Mouse (Mus musculus) CH12.LX (cell line): Measurements from ENCODE around the gene Phc2. TPM values are rescaled to one million over a fixed set of nuclear protein-coding genes. Genes with fewer than 3 reads are reported as not detected.

ENCODE experiments used
- DNase-seq: peaks from one replicate; pipeline ENCODE4 v3.0.0-alpha.2; 2013; ENCODE audit errors: extremely low read depth
- H3K27ac ChIP-seq: 2 replicates; pipeline ENCODE4 v1.5.1; 2012; ENCODE audit warnings: low read depth, mild to moderate bottlenecking, control low read depth, moderate library complexity; ENCODE audit not compliant: insufficient read depth
- H3K27me3 ChIP-seq: replicated peaks from 2 replicates; pipeline ENCODE3; 2012; ENCODE audit warnings: inconsistent platforms
- H3K36me3 ChIP-seq, 2 experiments: replicated peaks in 1 of 2; 2 replicates each; pipeline versions ENCODE3 to v1.6.1; 2012; ENCODE audit warnings: inconsistent platforms in 1 of 2, low read length in 1 of 2, mild to moderate bottlenecking in 1 of 2, mixed read lengths in 1 of 2, moderate library complexity in 1 of 2; ENCODE audit not compliant: control insufficient read depth in 1 of 2, insufficient read depth in 1 of 2
- H3K4me1 ChIP-seq, 2 experiments: 2 replicates each; pipeline ENCODE4 v1.6.1; 2012; ENCODE audit warnings: inconsistent platforms in 1 of 2, moderate library complexity in 1 of 2; ENCODE audit not compliant: insufficient read depth in 2 of 2, control insufficient read depth in 1 of 2
- H3K4me2 ChIP-seq: 2 replicates; pipeline ENCODE4 v1.6.1; 2012; ENCODE audit warnings: low read depth, mild to moderate bottlenecking, control low read depth; ENCODE audit not compliant: poor library complexity, insufficient read depth, severe bottlenecking
- H3K4me3 ChIP-seq, 3 experiments: fragments of 150-350 bp in 1 of 3; sonication (generic) in 1 of 3; replicated peaks in 1 of 3; 2 replicates each; pipeline versions ENCODE3 to v1.5.1; 2011 to 2012; ENCODE audit warnings: low read depth in 2 of 3, low read length in 2 of 3, mild to moderate bottlenecking in 2 of 3, moderate library complexity in 2 of 3, control low read depth in 1 of 3, improper control_type of control experiment in 1 of 3, inconsistent platforms in 1 of 3, mixed read lengths in 1 of 3; ENCODE audit not compliant: poor library complexity in 1 of 3
- H3K79me2 ChIP-seq: replicated peaks from 2 replicates; pipeline ENCODE4 v1.6.1; 2012; ENCODE audit warnings: mild to moderate bottlenecking, moderate library complexity; ENCODE audit not compliant: control insufficient read depth, poor library complexity, insufficient read depth, severe bottlenecking; ENCODE audit errors: extremely low read depth
- H3K9ac ChIP-seq: 2 replicates; pipeline ENCODE4 v1.6.1; 2012; ENCODE audit warnings: low read depth, mild to moderate bottlenecking, control low read depth, moderate library complexity; ENCODE audit not compliant: insufficient read depth
- H3K9me3 ChIP-seq: replicated peaks from 2 replicates; pipeline ENCODE3; 2012; ENCODE audit warnings: low read length, inconsistent platforms, mixed read lengths
- BHLHE40 ChIP-seq: IDR thresholded peaks from 2 replicates; pipeline ENCODE4 v1.6.1; 2011; ENCODE audit warnings: mild to moderate bottlenecking, low read depth, low read length, improper control_type of control experiment
- CHD1 ChIP-seq: IDR thresholded peaks from 2 replicates; pipeline ENCODE4 v1.6.1; 2012; ENCODE audit warnings: low read depth, low read length, improper control_type of control experiment, inconsistent platforms
- E2F4 ChIP-seq: IDR thresholded peaks from 2 replicates; pipeline ENCODE4 v1.6.1; 2011; ENCODE audit warnings: low read depth, low read length, improper control_type of control experiment; ENCODE audit not compliant: insufficient replicate concordance
- GABPA ChIP-seq: IDR thresholded peaks from 2 replicates; pipeline ENCODE4 v1.6.1; 2012; ENCODE audit warnings: low read depth, low read length, improper control_type of control experiment, inconsistent platforms; ENCODE audit not compliant: insufficient replicate concordance
- IRF4 ChIP-seq: IDR thresholded peaks from 2 replicates; pipeline ENCODE4 v1.6.1; 2014; ENCODE audit warnings: low read depth, mild to moderate bottlenecking, inconsistent platforms, low read length, improper control_type of control experiment
- JUN ChIP-seq: IDR thresholded peaks from 2 replicates; pipeline ENCODE4 v1.6.1; 2011; ENCODE audit warnings: low read depth, mild to moderate bottlenecking, low read length, improper control_type of control experiment, moderate library complexity; ENCODE audit not compliant: insufficient read depth
- MAFK ChIP-seq: IDR thresholded peaks from 2 replicates; pipeline ENCODE4 v1.6.1; 2011; ENCODE audit warnings: low read length, improper control_type of control experiment; ENCODE audit not compliant: insufficient replicate concordance
- MAZ ChIP-seq: IDR thresholded peaks from 2 replicates; pipeline ENCODE4 v1.6.1; 2012; ENCODE audit warnings: low read depth, mild to moderate bottlenecking, inconsistent platforms, low read length, improper control_type of control experiment, moderate library complexity
- MXI1 ChIP-seq: IDR thresholded peaks from 2 replicates; pipeline ENCODE4 v1.6.1; 2011; ENCODE audit warnings: mild to moderate bottlenecking, low read depth, low read length, improper control_type of control experiment
- MYC ChIP-seq: IDR thresholded peaks from 2 replicates; pipeline ENCODE4 v1.6.1; 2011; ENCODE audit warnings: low read depth, mild to moderate bottlenecking, improper control_type of control experiment, low read length
- PAX5 ChIP-seq: IDR thresholded peaks from 2 replicates; pipeline ENCODE4 v1.6.1; 2012; ENCODE audit warnings: low read length, inconsistent platforms, mixed read lengths
- POLR2AphosphoS2 ChIP-seq: IDR thresholded peaks from 2 replicates; pipeline ENCODE4 v1.6.1; 2011; ENCODE audit warnings: low read depth, low read length, improper control_type of control experiment
- RAD21 ChIP-seq: IDR thresholded peaks from 2 replicates; pipeline ENCODE4 v1.6.1; 2011; ENCODE audit warnings: low read depth, mild to moderate bottlenecking, low read length, improper control_type of control experiment, moderate library complexity
- RCOR1 ChIP-seq: conservative IDR thresholded peaks from 2 replicates; pipeline ENCODE4 v1.6.1; 2012; ENCODE audit warnings: low read depth, mild to moderate bottlenecking, inconsistent platforms, low read length, improper control_type of control experiment
- SIN3A ChIP-seq: IDR thresholded peaks from 2 replicates; pipeline ENCODE4 v1.6.1; 2012; ENCODE audit warnings: low read length, improper control_type of control experiment, inconsistent platforms
- SMC3 ChIP-seq: IDR thresholded peaks from 2 replicates; pipeline ENCODE4 v1.6.1; 2011; ENCODE audit warnings: low read depth, low read length, improper control_type of control experiment
- TBP ChIP-seq: conservative IDR thresholded peaks from 2 replicates; pipeline ENCODE4 v1.6.1; 2011; ENCODE audit warnings: low read depth, low read length, improper control_type of control experiment
- TCF12 ChIP-seq: IDR thresholded peaks from 2 replicates; pipeline ENCODE4 v1.6.1; 2014; ENCODE audit warnings: low read depth, mild to moderate bottlenecking, inconsistent platforms, low read length, improper control_type of control experiment
- UBTF ChIP-seq: IDR thresholded peaks from 2 replicates; pipeline ENCODE4 v1.6.1; 2012; ENCODE audit warnings: low read depth, mild to moderate bottlenecking, inconsistent platforms, low read length, improper control_type of control experiment, moderate library complexity
- USF1 ChIP-seq: IDR thresholded peaks from 2 replicates; pipeline ENCODE4 v1.6.1; 2014; ENCODE audit warnings: low read depth, mild to moderate bottlenecking, inconsistent platforms, low read length, improper control_type of control experiment
- USF2 ChIP-seq: conservative IDR thresholded peaks from 2 replicates; pipeline ENCODE4 v1.6.1; 2011; ENCODE audit warnings: low read depth, low read length, improper control_type of control experiment
- ZKSCAN1 ChIP-seq: IDR thresholded peaks from 2 replicates; pipeline ENCODE4 v1.6.1; 2012; ENCODE audit warnings: low read depth, inconsistent platforms, low read length, improper control_type of control experiment, borderline replicate concordance
- ZMIZ1 ChIP-seq: IDR thresholded peaks from 2 replicates; pipeline ENCODE4 v1.6.1; 2012; ENCODE audit warnings: low read depth, mild to moderate bottlenecking, inconsistent platforms, low read length, improper control_type of control experiment
- dilution Hi-C: fragments of 300-500 bp; cut with MboI; formaldehyde crosslinking; loops from 2 replicates; pipeline ENCODE4 v1.14.3; 2020; ENCODE audit warnings: low sequenced_read_pairs; ENCODE audit not compliant: extremely low pct_unique_long_range_greater_than_20kb, extremely low pct_ligation_motif_present
- in situ Hi-C: fragments of 300-500 bp; cut with MboI; formaldehyde crosslinking; loops from 3 replicates; pipeline ENCODE4 v1.14.3; 2019; ENCODE audit warnings: low sequenced_read_pairs, low pct_ligation_motif_present, low pct_unique_long_range_greater_than_20kb, mixed read lengths
- polyA plus RNA-seq: library from polyadenylated mRNA; unstranded; fragments of >175 nt; gene quantifications from 2 replicates; pipeline ENCODE4 v1.2.1, GENCODE M21; 2012; ENCODE audit warnings: low read depth; ENCODE audit not compliant: insufficient read length
- total RNA-seq, 2 experiments: library from RNA; depleted of rRNA; stranded (reverse); fragments of 300-350 nt in 1 of 2; fragments of >200 nt in 1 of 2; gene quantifications; 2 replicates each; pipeline ENCODE4 v1.2.3; 2012 to 2014

Phc2 gene
- total and polyA plus RNA-seq, 3 experiments = 24.1 to 53.2 (median 29.6) TPM

GRCm38 (mm10) chr4:128672494-128672893 is 18.0 kb downstream of the Phc2 start:
- Histone ChIP-seq H3K79me2 (no peaks in the 10 kb centered on the region), H3K4me3 (no peak overlapping the region), H3K36me3 (no peaks in the 10 kb centered on the region), H3K9me3 (no peaks in the 10 kb centered on the region), H3K4me1 (peaks cover 0 to 21% of the 10 kb centered on the region in 2 experiments; a peak in 2 of 4 replicates), H3K4me2 (no peak overlapping the region), H3K9ac (no peak overlapping the region), H3K27ac (no peak overlapping the region), H3K27me3 (peaks cover 7% of the 10 kb centered on the region)
- DNase-seq = no peak
- TF ChIP-seq RAD21 (no peak), RCOR1 (no peak), SIN3A (no peak), SMC3 (no peak), USF2 (no peak), ZMIZ1 (no peak), PAX5 (no peak), IRF4 (no peak), GABPA (no peak), POLR2AphosphoS2 (no peak), TBP (no peak), BHLHE40 (no peak), MYC (no peak), TCF12 (no peak), MAFK (no peak), USF1 (no peak), ZKSCAN1 (no peak), CHD1 (no peak), MAZ (no peak)
- in situ Hi-C loops = no loop called here
- dilution Hi-C loops = no loop called here

GRCm38 (mm10) chr4:128678564-128679217 is 24.2 kb downstream of the Phc2 start:
- TF ChIP-seq E2F4 = no peak
- TF ChIP-seq UBTF = no peak
- no peak for TF ChIP-seq MXI1
- TF ChIP-seq USF1 = no peak
- no peak for TF ChIP-seq TCF12
- no peak for TF ChIP-seq JUN
- dilution Hi-C loops (no loop called here), in situ Hi-C loops (no loop called here)
- Histone ChIP-seq H3K4me1 (peaks cover 4 to 20% of the 10 kb centered on the region in 2 experiments), H3K9ac (no peak overlapping the region), H3K4me3 (no peak overlapping the region), H3K27ac (no peak overlapping the region), H3K4me2 (no peak overlapping the region), H3K79me2 (no peaks in the 10 kb centered on the region), H3K9me3 (no peaks in the 10 kb centered on the region), H3K27me3 (no peaks in the 10 kb centered on the region), H3K36me3 (no peaks in the 10 kb centered on the region)
- DNase-seq = no peak
